Mouse (Mus musculus): ENCODE data around the gene Ier2. TPM values are rescaled to one million over a fixed set of nuclear protein-coding genes. Genes with fewer than 3 reads are reported as not detected.

Ier2 gene
- total RNA-seq, 1 experiment = 49.7 TPM

DNA sequence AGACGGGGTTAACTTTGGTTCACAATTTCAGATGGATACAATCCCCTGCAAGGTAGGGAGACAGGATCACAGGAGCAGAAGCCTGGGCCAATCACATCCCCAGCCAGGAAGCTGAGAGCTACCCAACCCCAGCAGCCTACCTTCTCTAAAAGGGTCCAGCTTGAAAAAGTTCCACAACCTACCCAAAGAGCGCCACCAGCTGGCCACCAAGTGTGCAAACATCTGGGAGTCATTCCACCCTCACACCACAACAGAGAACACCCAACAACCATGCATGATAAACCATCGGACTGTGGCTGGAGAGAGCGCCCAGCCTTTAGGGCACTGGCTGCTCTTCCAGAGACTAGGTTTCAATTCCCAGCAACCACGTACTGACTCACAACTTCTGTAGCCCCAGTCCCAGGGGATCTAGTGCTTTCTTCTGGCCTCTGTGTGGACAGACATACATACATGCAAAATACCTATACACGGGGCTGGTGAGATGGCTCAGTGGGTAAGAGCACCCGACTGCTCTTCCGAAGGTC, 41.5 kb downstream of the Ier2 start:
- in situ Hi-C loops (cut with MboI; ENCODE audit: low sequenced_read_pairs in 2 of 2, unreplicated experiment in 2 of 2) = no loop called here
- Histone ChIP-seq H3K4me3 (ENCODE audit: insufficient read depth in 1 of 2, low read depth in 1 of 2, low read length in 2 of 2, poor library complexity in 1 of 2, severe bottlenecking in 1 of 2) (no peak overlapping the region), H3K27ac (ENCODE audit: insufficient read depth, low read depth, low read length, poor library complexity, severe bottlenecking) (no peak overlapping the region), H3K9me3 (ENCODE audit: control insufficient read depth, insufficient read depth, low read depth, low read length) (no peaks in the 10 kb centered on the region), H3K4me1 (ENCODE audit: control insufficient read depth in 2 of 2, insufficient read depth in 2 of 2, low read length in 2 of 2, poor library complexity in 1 of 2) (peaks cover 0 to 11% of the 10 kb centered on the region in 2 experiments; a peak in 3 of 4 replicates), H3K36me3 (ENCODE audit: control insufficient read depth, insufficient read depth, low read length, poor library complexity, severe bottlenecking) (no peaks in the 10 kb centered on the region), H3K9ac (ENCODE audit: insufficient read depth, low read depth, low read length, poor library complexity, severe bottlenecking) (no peak overlapping the region)
- no peak for TF ChIP-seq MAFK (IDR thresholded peaks at IDR 0.05; ENCODE audit: insufficient read depth, low read depth, low read length)
- no peak for TF ChIP-seq HCFC1 (IDR thresholded peaks at IDR 0.05; ENCODE audit: borderline replicate concordance, insufficient read depth, low read length)
- no peak for TF ChIP-seq ZC3H11A (IDR thresholded peaks at IDR 0.05; ENCODE audit: borderline replicate concordance, low read depth, low read length)
- no peak for TF ChIP-seq CHD2 (IDR thresholded peaks at IDR 0.05; ENCODE audit: low read depth, low read length)
- no peak for TF ChIP-seq ZNF384 (IDR thresholded peaks at IDR 0.05; ENCODE audit: low read depth, low read length)
- DNase-seq (ENCODE audit: low read depth, low spot score) = no peak

GRCm38 (mm10) chr8:84617005-84617404, 45.6 kb downstream of the Ier2 start:
- Histone ChIP-seq H3K9me3 (ENCODE audit: control insufficient read depth, insufficient read depth, low read depth, low read length) (no peaks in the 10 kb centered on the region), H3K4me3 (ENCODE audit: insufficient read depth in 1 of 2, low read depth in 1 of 2, low read length in 2 of 2, poor library complexity in 1 of 2, severe bottlenecking in 1 of 2) (peak overlapping the region; percentile 33; a peak in 2 of 4 replicates), H3K27ac (ENCODE audit: insufficient read depth, low read depth, low read length, poor library complexity, severe bottlenecking) (no peak overlapping the region), H3K4me1 (ENCODE audit: control insufficient read depth in 2 of 2, insufficient read depth in 2 of 2, low read length in 2 of 2, poor library complexity in 1 of 2) (peaks cover 0 to 23% of the 10 kb centered on the region in 2 experiments; a peak in 3 of 4 replicates), H3K36me3 (ENCODE audit: control insufficient read depth, insufficient read depth, low read length, poor library complexity, severe bottlenecking) (0 out of 2 replicates have a peak, but pooled peaks cover 2% of the 10 kb centered on the region), H3K9ac (ENCODE audit: insufficient read depth, low read depth, low read length, poor library complexity, severe bottlenecking) (no peak overlapping the region)
- TF ChIP-seq HCFC1 (IDR thresholded peaks at IDR 0.05; ENCODE audit: borderline replicate concordance, insufficient read depth, low read length) (no peak), CHD2 (IDR thresholded peaks at IDR 0.05; ENCODE audit: low read depth, low read length) (no peak), MAFK (IDR thresholded peaks at IDR 0.05; ENCODE audit: insufficient read depth, low read depth, low read length) (no peak), ZNF384 (IDR thresholded peaks at IDR 0.05; ENCODE audit: low read depth, low read length) (no peak)
- no peak for DNase-seq (ENCODE audit: low read depth, low spot score)
- in situ Hi-C loops (cut with MboI; ENCODE audit: low sequenced_read_pairs in 2 of 2, unreplicated experiment in 2 of 2) = no loop called here

DNA sequence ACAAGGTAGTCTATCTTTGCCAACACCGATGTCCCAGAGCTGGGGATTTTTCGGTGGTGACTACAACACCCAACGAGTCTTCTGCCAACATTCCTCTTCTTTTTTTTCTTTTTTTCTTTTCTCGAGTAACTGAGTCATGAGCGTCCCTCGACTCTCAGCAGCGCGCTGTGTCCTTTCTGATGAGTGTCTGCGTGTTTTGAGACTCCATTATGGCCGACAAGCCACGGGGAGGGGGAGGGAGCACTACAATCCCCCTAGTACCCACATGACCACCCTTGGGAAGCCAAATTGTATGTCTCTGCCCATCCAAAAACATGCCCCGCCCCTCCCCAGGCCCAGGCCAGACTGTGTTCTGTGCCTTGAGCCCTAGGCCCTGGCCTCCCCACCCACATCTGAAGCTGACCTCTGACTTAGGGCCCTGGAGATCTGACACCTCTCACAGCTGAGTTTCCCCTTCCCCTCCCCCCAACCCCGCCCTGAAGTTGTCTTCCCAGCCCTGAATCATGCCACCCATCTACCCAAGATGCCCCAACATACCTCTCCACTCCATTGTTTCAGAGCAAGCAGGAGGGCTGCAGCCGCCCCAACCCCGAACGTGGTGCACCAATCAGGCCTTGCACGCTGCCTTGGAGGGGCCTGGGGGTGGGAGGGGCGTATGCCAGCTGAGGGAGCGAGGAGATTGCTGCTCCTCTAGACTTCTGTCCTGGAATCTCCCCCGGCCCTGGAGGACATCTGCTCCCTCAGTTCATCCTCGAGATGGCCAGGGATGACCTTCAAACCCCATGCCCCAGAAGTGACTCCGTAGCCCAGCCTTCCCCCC, 46.8 kb downstream of the Ier2 start:
- TF ChIP-seq MAFK (IDR thresholded peaks at IDR 0.05; ENCODE audit: insufficient read depth, low read depth, low read length) (no peak), HCFC1 (IDR thresholded peaks at IDR 0.05; ENCODE audit: borderline replicate concordance, insufficient read depth, low read length) (no peak), CHD2 (IDR thresholded peaks at IDR 0.05; ENCODE audit: low read depth, low read length) (no peak), ZNF384 (IDR thresholded peaks at IDR 0.05; ENCODE audit: low read depth, low read length) (no peak), ZC3H11A (IDR thresholded peaks at IDR 0.05; ENCODE audit: borderline replicate concordance, low read depth, low read length) (no peak)
- Histone ChIP-seq H3K9me3 (ENCODE audit: control insufficient read depth, insufficient read depth, low read depth, low read length) (no peaks in the 10 kb centered on the region), H3K36me3 (ENCODE audit: control insufficient read depth, insufficient read depth, low read length, poor library complexity, severe bottlenecking) (0 out of 2 replicates have a peak, but pooled peaks cover 2% of the 10 kb centered on the region), H3K27ac (ENCODE audit: insufficient read depth, low read depth, low read length, poor library complexity, severe bottlenecking) (no peak overlapping the region), H3K4me3 (ENCODE audit: insufficient read depth in 1 of 2, low read depth in 1 of 2, low read length in 2 of 2, poor library complexity in 1 of 2, severe bottlenecking in 1 of 2) (no peak overlapping the region), H3K9ac (ENCODE audit: insufficient read depth, low read depth, low read length, poor library complexity, severe bottlenecking) (no peak overlapping the region), H3K4me1 (ENCODE audit: control insufficient read depth in 2 of 2, insufficient read depth in 2 of 2, low read length in 2 of 2, poor library complexity in 1 of 2) (peaks cover 0 to 23% of the 10 kb centered on the region in 2 experiments; a peak in 3 of 4 replicates)
- DNase-seq (ENCODE audit: low read depth, low spot score) = no peak
- in situ Hi-C loops (cut with MboI; ENCODE audit: low sequenced_read_pairs in 2 of 2, unreplicated experiment in 2 of 2) = no loop called here

DNA sequence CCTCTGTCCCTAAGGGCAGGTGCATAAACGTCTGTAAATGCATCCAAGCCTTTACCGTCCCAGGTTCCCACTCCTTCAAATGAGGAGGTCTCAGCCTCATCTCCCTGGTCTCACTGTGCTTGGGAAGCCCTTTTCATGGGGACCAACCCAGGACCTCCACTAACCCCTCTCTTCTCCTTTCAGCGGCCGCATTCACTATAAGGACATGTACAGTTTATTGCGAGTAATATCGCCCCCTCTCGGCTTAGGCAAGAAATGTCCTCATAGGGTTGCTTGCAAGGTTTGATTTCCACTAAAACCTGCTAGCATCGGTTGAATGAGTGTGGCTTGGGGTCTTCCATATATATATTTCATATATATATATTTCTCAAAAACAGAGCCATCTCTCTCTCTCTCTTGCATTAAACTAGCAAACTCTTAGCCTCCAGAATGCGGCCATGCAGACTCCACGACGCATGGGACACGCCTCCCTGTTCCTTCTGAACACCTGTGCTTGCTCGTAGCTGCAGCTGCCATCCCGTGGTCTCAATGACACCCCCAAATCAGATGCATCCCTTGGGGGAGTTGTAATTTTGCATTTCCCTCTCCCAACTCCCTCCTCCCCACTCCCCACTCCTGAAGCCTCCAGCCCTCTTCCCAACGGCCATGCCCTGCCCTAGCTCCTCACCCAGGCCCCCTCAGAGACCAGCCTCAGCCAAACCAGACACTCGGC, 48.0 kb downstream of the Ier2 start:
- in situ Hi-C loops (cut with MboI; ENCODE audit: low sequenced_read_pairs in 2 of 2, unreplicated experiment in 2 of 2) = no loop called here
- Histone ChIP-seq H3K36me3 (ENCODE audit: control insufficient read depth, insufficient read depth, low read length, poor library complexity, severe bottlenecking) (0 out of 2 replicates have a peak, but pooled peaks cover 2% of the 10 kb centered on the region), H3K9me3 (ENCODE audit: control insufficient read depth, insufficient read depth, low read depth, low read length) (no peaks in the 10 kb centered on the region), H3K4me1 (ENCODE audit: control insufficient read depth in 2 of 2, insufficient read depth in 2 of 2, low read length in 2 of 2, poor library complexity in 1 of 2) (peaks cover 0 to 24% of the 10 kb centered on the region in 2 experiments; a peak in 3 of 4 replicates), H3K27ac (ENCODE audit: insufficient read depth, low read depth, low read length, poor library complexity, severe bottlenecking) (no peak overlapping the region), H3K9ac (ENCODE audit: insufficient read depth, low read depth, low read length, poor library complexity, severe bottlenecking) (no peak overlapping the region), H3K4me3 (ENCODE audit: insufficient read depth in 1 of 2, low read depth in 1 of 2, low read length in 2 of 2, poor library complexity in 1 of 2, severe bottlenecking in 1 of 2) (no peak overlapping the region)
- TF ChIP-seq ZC3H11A (IDR thresholded peaks at IDR 0.05; ENCODE audit: borderline replicate concordance, low read depth, low read length) (no peak), ZNF384 (IDR thresholded peaks at IDR 0.05; ENCODE audit: low read depth, low read length) (no peak)
- DNase-seq (ENCODE audit: low read depth, low spot score) = no peak

Other genes starting within 250 kb of the Ier2 start
- gene Trmt1, start 23.5 kb upstream of the Ier2 start, total RNA-seq (2012; rRNA removed) = 260 and 334 TPM in 2 replicates
- gene Nacc1, start 25.0 kb upstream of the Ier2 start, total RNA-seq (2012; rRNA removed) = 75.4 and 85.5 TPM in 2 replicates
- gene Lyl1, start 38.6 kb upstream of the Ier2 start, total RNA-seq (2012; rRNA removed) = 0.49 and 0.74 TPM in 2 replicates
- gene G430095P16Rik, start 60.2 kb upstream of the Ier2 start, total RNA-seq (2012; rRNA removed) = 1.5 and 2.1 TPM in 2 replicates
- gene Nfix, start 137.5 kb upstream of the Ier2 start, total RNA-seq (2012; rRNA removed) = 0.58 and 0.89 TPM in 2 replicates
- 1.0 and 1.4 TPM in 2 replicates for gene Dand5, start 160.0 kb upstream of the Ier2 start, total RNA-seq (2012; rRNA removed)
- gene Gadd45gip1, start 168.7 kb upstream of the Ier2 start, total RNA-seq (2012; rRNA removed) = 24.7 and 30.8 TPM in 2 replicates
- gene Rad23a, start 177.8 kb upstream of the Ier2 start, total RNA-seq (2012; rRNA removed) = 76.7 and 76.8 TPM in 2 replicates
- gene Calr, start 184.1 kb upstream of the Ier2 start, total RNA-seq (2012; rRNA removed) = 1,121 and 1,357 TPM in 2 replicates
- 123 and 137 TPM in 2 replicates for gene Farsa, start 194.1 kb upstream of the Ier2 start, total RNA-seq (2012; rRNA removed)
- 34.7 and 42.3 TPM in 2 replicates for gene Syce2, start 209.3 kb upstream of the Ier2 start, total RNA-seq (2012; rRNA removed)
- gene Gcdh, start 231.1 kb upstream of the Ier2 start, total RNA-seq (2012; rRNA removed) = 36.3 and 57.2 TPM in 2 replicates
- 0.31 and 0.53 TPM in 2 replicates for gene Klf1, start 239.1 kb upstream of the Ier2 start, total RNA-seq (2012; rRNA removed)
- 23.7 and 29.5 TPM in 2 replicates for gene Dnase2a, start 245.7 kb upstream of the Ier2 start, total RNA-seq (2012; rRNA removed)

Data from ES-E14 (cell line).